Mouse (Mus musculus) kidney, postnatal 0 days (tissue): ENCODE measurements around the gene Cxcl9. TPM values are rescaled to one million over a fixed set of nuclear protein-coding genes. Genes with fewer than 3 reads are reported as not detected.

ENCODE experiments used
- ATAC-seq: fragments of 200-750 bp; cut with Nextera tagmentation; replicated peaks from 2 replicates; pipeline ENCODE4 v1.8.0; 2017; ENCODE audit warnings: low read depth, moderate number of reproducible peaks, moderate TSS enrichment, moderate library complexity; ENCODE audit not compliant: low FRiP score
- DNase-seq: peaks from one replicate; pipeline ENCODE4 v3.0.0-alpha.2; 2016; ENCODE audit warnings: low spot score
- H3K27ac ChIP-seq: fragments of 300-500 bp; sonication (generic); 2 replicates; pipeline ENCODE4 v1.5.1; 2014; ENCODE audit warnings: mild to moderate bottlenecking
- H3K27me3 ChIP-seq: fragments of 300-500 bp; sonication (generic); 2 replicates; pipeline ENCODE4 v1.6.1; 2014; ENCODE audit warnings: low read length, mixed read lengths; ENCODE audit not compliant: insufficient read depth
- H3K36me3 ChIP-seq: fragments of 300-500 bp; sonication (generic); 2 replicates; pipeline ENCODE4 v1.6.1; 2014; ENCODE audit warnings: low read length, mixed read lengths; ENCODE audit not compliant: insufficient read depth
- H3K4me1 ChIP-seq: fragments of 300-500 bp; sonication (generic); replicated peaks from 2 replicates; pipeline ENCODE4 v1.6.1; 2014; ENCODE audit warnings: antibody characterized with exemption, low read length, mixed read lengths; ENCODE audit not compliant: insufficient read depth
- H3K4me2 ChIP-seq: fragments of 300-500 bp; sonication (generic); 2 replicates; pipeline ENCODE4 v1.6.1; 2014; ENCODE audit warnings: mild to moderate bottlenecking, low read length, moderate library complexity, mixed read lengths
- H3K4me3 ChIP-seq: fragments of 300-500 bp; sonication (generic); replicated peaks from 2 replicates; pipeline ENCODE4 v1.5.1; 2014; ENCODE audit warnings: low read depth, low read length
- H3K9ac ChIP-seq: fragments of 300-500 bp; sonication (generic); 2 replicates; pipeline ENCODE4 v1.6.1; 2014; ENCODE audit warnings: low read depth, low read length
- H3K9me3 ChIP-seq: fragments of 300-500 bp; sonication (generic); replicated peaks from 2 replicates; pipeline ENCODE4 v1.6.1; 2016; ENCODE audit warnings: low read length, inconsistent platforms, mixed read lengths
- CTCF ChIP-seq: IDR thresholded peaks from 2 replicates; pipeline ENCODE4 v1.5.1; 2016; ENCODE audit warnings: antibody characterized with exemption, low read depth, mild to moderate bottlenecking, moderate library complexity
- WGBS: fragments of 180-500 bp; shearing (Covaris S2); extraction: QIAGEN DNeasy Blood & Tissue Kit; methylation state at CpG from one replicate; pipeline ENCODE4 v1.1.7; 2014; 5-methylcytosine and 5-hydroxymethylcytosine counted together
- polyA plus RNA-seq: library from polyadenylated mRNA; unstranded; fragments of >200 nt; fragmentation: Nextera tagmentation; extraction: Ambion mirVana; gene quantifications from 2 replicates; pipeline ENCODE4 v1.2.1, GENCODE M21; 2015

Cxcl9 gene
- polyA plus RNA-seq, 1 experiment from 2014 or later, result 0.13 TPM

DNA sequence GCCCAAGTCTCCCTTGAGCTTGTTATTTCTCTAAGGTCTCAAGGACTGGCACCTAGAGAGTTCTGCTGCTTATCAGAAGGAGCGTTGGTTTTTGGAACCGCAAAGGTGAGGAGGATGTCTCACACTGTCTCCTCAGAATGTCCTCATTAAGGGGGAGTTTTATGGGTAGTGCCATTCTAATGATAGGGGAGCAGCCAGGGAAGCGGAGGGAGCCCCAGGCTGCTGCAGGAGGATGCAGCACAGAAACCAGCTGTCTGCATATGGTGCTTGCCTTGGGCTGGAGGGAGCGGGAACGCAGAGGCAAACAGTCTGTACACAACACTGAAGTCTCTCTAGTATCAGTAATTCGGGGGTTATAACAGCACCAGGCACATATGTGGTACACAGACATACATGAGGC, 43.0 kb upstream of the Cxcl9 start:
- no peak overlapping the region for H3K27ac ChIP-seq
- no peak overlapping the region for H3K9ac ChIP-seq
- TF ChIP-seq CTCF, result no peak
- no peaks in the 10 kb centered on the region for H3K36me3 ChIP-seq
- no peak overlapping the region for H3K4me3 ChIP-seq
- H3K9me3 ChIP-seq, result no peaks in the 10 kb centered on the region
- DNase-seq (no peak), ATAC-seq (no peak)
- H3K4me2 ChIP-seq, result no peak overlapping the region
- no peaks in the 10 kb centered on the region for H3K4me1 ChIP-seq
- H3K27me3 ChIP-seq, result no peaks in the 10 kb centered on the region
- WGBS, result 82% methylated on average over 6 of the region's 6 CpGs

DNA sequence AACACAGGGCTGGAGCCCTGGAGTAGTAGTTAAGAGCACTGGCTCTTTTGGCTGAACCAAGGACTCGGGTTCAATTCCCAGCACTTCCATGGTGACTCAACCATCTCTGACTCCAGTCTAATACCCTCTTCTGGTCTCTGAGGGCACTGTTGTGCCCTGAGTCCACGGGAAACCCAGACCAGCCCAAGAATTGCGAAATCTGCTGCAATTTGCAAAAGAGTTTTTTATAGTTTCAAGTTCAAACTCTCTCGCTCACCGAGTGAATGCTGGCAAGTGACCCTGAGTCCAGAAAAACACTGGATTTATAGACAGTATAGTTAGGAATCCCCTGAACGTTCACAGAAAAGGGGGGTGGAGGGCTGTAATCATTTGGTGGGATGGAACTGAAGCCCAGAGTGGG, 42.5 kb upstream of the Cxcl9 start:
- DNase-seq, result no peak
- H3K36me3 ChIP-seq, result no peaks in the 10 kb centered on the region
- H3K4me2 ChIP-seq, result no peak overlapping the region
- WGBS, result 71% methylated on average over 6 of the region's 6 CpGs
- no peak overlapping the region for H3K4me3 ChIP-seq
- no peak overlapping the region for H3K27ac ChIP-seq
- H3K9ac ChIP-seq, result no peak overlapping the region
- H3K4me1 ChIP-seq, result no peaks in the 10 kb centered on the region
- no peaks in the 10 kb centered on the region for H3K9me3 ChIP-seq
- ATAC-seq, result no peak
- TF ChIP-seq CTCF, result no peak
- H3K27me3 ChIP-seq, result no peaks in the 10 kb centered on the region

DNA sequence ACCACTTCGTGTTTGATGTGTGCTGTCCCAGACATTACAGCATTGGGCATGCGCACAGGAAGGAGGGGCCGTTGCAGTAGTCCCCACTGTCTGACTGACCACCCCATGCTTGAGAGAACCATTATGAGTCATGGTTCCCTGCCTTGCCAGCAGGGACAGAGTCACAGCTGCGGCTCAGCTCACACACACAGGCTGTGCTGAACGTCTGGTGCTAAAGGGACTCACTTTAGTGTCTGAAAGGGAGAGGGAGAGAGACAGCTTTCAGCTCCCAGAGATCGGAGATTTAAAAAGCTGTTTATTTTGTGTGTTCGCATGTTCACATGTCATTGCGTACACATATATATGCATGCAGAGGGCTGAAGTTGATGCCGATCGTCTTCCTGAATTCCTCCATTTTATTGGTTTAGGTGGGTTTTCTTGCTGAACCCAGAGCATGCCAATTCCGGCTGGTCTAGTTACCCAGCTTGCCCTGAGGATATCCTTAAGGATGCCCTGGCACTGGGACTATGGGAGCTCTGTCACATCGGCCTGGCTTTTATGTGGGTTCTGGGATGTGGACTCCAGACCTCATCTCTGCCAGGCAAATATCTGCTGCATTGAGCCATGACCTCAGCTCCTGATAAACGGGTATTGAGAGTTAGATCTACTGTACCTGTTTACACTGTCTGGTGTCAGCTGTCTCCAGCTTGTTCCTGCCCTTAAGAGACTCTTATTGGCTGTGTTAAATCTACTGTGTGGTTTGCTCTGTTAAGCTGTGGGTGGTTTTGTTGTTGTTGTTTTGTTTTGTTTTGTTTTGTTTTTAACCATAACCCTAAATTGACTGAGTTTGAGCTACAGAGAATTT, 41.5 kb upstream of the Cxcl9 start:
- no peak overlapping the region for H3K9ac ChIP-seq
- H3K9me3 ChIP-seq, result no peaks in the 10 kb centered on the region
- no peaks in the 10 kb centered on the region for H3K27me3 ChIP-seq
- H3K36me3 ChIP-seq, result no peaks in the 10 kb centered on the region
- no peak overlapping the region for H3K4me2 ChIP-seq
- H3K27ac ChIP-seq, result no peak overlapping the region
- no peak overlapping the region for H3K4me3 ChIP-seq
- peak; percentile 51 for DNase-seq
- H3K4me1 ChIP-seq, result no peaks in the 10 kb centered on the region
- ATAC-seq, result peak; percentile 80; the same call in 1 of the 2 replicates
- WGBS, result 60% methylated on average over 13 of the region's 13 CpGs
- TF ChIP-seq CTCF, result peak; percentile 26; the same call in 1 of the 2 replicates

DNA sequence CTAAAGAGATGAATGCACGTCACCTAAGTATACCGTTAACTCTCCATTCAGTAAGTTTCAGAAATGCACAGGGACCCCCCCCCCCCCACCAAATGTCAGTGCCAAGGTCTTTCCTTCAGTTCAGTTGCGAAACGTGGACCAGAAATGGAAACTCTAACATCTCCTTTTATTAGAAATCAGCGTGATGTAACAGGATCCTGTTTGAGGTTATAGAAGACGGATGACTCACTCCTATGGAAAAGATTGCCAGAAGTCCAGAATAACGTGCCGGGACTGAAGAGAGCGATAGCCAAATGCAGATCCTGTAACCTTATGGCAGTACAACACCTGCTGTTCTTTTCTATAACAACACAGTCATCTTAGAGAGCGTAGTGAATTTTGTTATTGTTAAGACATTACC, 40.5 kb upstream of the Cxcl9 start:
- TF ChIP-seq CTCF, result no peak
- no peaks in the 10 kb centered on the region for H3K27me3 ChIP-seq
- ATAC-seq, result no peak
- no peak overlapping the region for H3K4me3 ChIP-seq
- H3K27ac ChIP-seq, result no peak overlapping the region
- H3K9me3 ChIP-seq, result no peaks in the 10 kb centered on the region
- WGBS, result 56% methylated on average over 10 of the region's 10 CpGs
- H3K4me1 ChIP-seq, result no peaks in the 10 kb centered on the region
- DNase-seq, result peak; percentile 37
- no peak overlapping the region for H3K9ac ChIP-seq
- no peaks in the 10 kb centered on the region for H3K36me3 ChIP-seq
- no peak overlapping the region for H3K4me2 ChIP-seq

DNA sequence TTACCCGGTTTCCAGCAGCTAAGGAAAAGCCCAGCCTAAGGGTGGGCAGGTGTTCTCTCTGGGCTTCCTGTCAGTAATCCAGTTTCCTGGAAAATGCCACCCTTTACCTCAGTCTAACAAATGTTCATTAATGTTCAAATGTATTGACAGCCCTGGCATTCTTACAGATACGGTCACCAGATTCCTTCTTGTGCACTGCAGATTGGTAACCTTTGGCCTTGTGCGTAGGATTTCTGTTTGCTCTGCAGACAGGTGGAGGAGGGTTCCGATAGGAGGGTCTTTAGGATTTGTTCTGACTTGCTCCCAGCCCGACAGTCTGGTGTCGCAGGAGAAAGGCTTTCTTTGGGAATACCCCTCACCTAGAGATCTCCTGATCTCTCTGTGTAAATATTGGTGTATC, 38.7 kb upstream of the Cxcl9 start:
- Histone ChIP-seq H3K27ac (no peak overlapping the region), H3K9me3 (no peaks in the 10 kb centered on the region), H3K4me3 (no peak overlapping the region), H3K36me3 (no peaks in the 10 kb centered on the region), H3K4me1 (no peaks in the 10 kb centered on the region), H3K27me3 (no peaks in the 10 kb centered on the region), H3K9ac (no peak overlapping the region), H3K4me2 (no peak overlapping the region)
- WGBS, result 44% methylated on average over 6 of the region's 6 CpGs
- DNase-seq (no peak), ATAC-seq (no peak)
- no peak for TF ChIP-seq CTCF

DNA sequence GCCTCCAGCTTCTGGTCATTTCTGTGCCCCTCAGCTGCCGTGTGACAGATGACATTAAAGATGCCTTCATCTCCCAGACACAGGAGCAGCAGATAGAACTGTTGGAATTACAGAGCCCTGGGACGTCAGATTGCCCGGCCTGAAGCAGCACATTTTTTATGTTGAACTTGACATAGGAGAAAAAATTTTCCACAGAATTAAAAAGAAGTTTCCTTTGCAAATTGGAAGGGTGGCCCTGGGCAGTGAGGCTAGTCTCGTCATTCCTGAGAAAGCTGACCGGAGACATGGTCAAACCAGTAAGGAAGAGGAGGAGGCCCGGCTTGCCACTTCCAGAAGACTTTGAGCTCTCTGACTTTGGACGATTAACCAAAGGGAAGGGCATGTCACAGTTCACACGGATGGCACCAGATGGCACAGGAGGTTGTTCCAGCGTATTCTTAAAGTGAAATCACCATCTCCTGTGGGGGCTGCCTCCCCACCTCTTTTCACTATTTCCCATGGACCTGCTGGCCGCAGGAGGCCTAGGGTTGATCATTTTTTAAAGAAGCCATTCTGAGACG, 37.3 kb upstream of the Cxcl9 start:
- Histone ChIP-seq H3K36me3 (no peaks in the 10 kb centered on the region), H3K27me3 (no peaks in the 10 kb centered on the region), H3K9me3 (no peaks in the 10 kb centered on the region), H3K4me1 (no peaks in the 10 kb centered on the region), H3K4me2 (no peak overlapping the region), H3K27ac (no peak overlapping the region), H3K4me3 (no peak overlapping the region), H3K9ac (no peak overlapping the region)
- TF ChIP-seq CTCF, result no peak
- ATAC-seq (no peak), DNase-seq (no peak)
- 70% methylated on average over 11 of the region's 11 CpGs for WGBS
